Mouse (Mus musculus) T-helper 2 cell (primary cell): ENCODE measurements at regions not wholly inside any gene's neighbourhood (a gene's known extent, or its start where the extent isn't known, plus 50 kb on each side); places are given as distances from the start of the nearest gene placed in this dataset.
"Not testable (repeated sequence)": the region's sequence is repeated elsewhere in the genome, so short reads cannot be mapped to it uniquely, and the experiment has no call there.

Experiments
- in situ Hi-C: fragments of 300-600 bp; cut with MboI, MseI; formaldehyde crosslinking; loops from one replicate; pipeline ENCODE4 v1.15.1; 2025; ENCODE audit warnings: high pct_unique_total_duplicates

GRCm38 (mm10) chr3:21935571-21936261 is 140.7 kb upstream of the Tbl1xr1 start:
- in situ Hi-C loops, result loop anchor here (5.0 kb wide), 3 partner anchors 52 to 257 kb away; partner anchors contain the start of gene Tbl1xr1

GRCm38 (mm10) chr3:21936262-21936603 is 140.2 kb upstream of the Tbl1xr1 start:
- in situ Hi-C loops, result loop anchor here (5.0 kb wide), 3 partner anchors 51 to 256 kb away; partner anchors contain the start of gene Tbl1xr1

DNA sequence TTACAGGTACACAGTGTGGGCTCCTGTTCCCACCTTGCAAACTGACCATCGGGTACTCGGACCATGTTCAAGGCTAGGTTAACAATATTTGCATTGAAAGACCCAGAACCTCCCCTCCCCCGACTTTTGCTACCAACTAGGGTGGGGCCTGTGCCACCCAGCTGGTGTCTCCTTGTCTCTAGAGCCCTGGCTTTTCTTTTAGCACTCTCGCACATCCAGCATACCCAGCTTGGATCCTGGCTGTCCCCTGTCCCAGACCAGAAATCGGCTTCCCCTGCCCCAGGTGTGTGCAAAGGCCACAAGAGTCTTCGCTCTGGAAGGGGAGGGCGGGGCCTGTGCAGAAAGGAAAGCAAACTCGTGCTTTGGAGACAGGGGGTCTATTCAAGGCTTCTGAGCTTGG is 139.8 kb upstream of the Tbl1xr1 start:
- in situ Hi-C loops, result loop anchor here (5.0 kb wide), 3 partner anchors 51 to 256 kb away; partner anchors contain the start of gene Tbl1xr1

DNA sequence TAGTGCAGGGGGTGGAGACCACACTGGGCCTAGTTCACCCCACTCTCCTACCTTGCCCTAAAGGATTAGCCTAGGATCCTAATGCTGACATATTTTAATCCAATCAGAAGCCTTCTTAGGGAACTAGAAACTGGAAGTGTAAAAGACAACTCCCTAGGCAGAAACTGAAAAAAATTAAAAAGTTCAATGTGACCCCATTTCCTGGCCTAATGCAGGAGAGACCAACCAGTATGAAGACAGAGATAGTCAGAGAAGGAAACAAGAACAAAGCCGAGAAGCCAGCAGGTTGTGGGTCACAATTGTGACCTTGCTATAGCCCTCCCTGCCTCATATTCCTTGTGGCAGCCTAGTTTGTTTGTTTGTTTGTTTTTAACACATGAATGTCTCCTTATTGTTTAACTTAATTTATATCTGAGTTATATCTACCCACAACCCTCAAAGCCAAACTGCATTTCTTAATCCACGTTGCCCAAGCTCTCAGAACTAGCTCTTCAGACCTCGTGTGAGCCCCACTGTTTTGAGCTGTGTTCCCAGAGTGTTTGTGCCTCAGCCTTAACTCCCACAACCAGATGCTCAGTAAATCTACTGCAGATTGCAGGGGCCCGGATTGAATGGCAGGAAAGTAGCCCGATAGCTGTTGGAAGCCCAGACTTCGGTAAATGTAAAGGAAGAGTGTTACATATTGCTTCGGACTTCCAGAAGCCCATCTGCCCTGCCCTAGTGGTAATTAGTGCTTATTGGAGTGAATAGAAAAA is 139.0 kb upstream of the Tbl1xr1 start:
- in situ Hi-C loops, result loop anchor here (5.0 kb wide), 3 partner anchors 50 to 255 kb away; partner anchors contain the start of gene Tbl1xr1

DNA sequence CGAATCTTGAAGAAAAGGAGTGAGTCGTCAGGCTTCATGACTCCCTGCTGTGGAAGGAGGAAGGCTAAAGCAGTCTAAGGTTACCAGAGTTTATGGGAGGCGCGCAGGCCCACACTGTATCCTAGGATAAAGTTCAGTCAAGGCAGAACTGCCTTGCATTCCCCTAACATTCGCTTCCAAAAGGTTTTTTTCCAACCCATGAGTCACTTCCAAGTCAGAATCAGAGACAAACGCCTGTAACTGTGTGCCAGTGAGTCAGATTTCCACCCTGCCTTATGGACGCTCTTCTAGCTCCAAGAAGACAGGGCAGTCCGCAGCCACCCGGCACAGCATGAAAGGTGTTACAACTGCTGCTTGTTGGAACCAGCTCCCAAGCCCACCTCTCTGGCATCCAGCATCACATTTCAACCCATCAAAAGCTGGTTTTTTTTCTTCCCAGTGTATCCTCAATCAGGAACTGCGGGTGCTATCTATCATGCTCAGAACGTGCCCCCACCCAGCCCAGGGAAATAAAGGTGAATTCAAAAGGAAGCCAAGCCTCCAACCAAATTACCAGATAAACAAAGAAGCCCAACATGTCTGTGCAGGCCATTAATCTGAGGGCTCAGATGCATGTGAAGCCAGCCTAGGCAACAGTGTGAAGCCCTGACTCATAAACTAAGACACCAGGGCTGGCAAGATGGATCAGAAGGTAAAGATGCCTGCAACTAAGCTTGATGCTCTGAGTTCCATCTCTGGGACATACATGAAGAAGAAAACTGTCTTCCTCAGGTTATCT is 138.2 kb upstream of the Tbl1xr1 start:
- in situ Hi-C loops, result loop anchor here (5.0 kb wide), 3 partner anchors 49 to 254 kb away; partner anchors contain the start of gene Tbl1xr1

- in situ Hi-C loops, result loop anchor here (5.0 kb wide), 3 partner anchors 48 to 253 kb away; partner anchors contain the start of gene Tbl1xr1
These were observed 136.7 kb upstream of the Tbl1xr1 start for GRCm38 (mm10) chr3:21939738-21940137.

DNA sequence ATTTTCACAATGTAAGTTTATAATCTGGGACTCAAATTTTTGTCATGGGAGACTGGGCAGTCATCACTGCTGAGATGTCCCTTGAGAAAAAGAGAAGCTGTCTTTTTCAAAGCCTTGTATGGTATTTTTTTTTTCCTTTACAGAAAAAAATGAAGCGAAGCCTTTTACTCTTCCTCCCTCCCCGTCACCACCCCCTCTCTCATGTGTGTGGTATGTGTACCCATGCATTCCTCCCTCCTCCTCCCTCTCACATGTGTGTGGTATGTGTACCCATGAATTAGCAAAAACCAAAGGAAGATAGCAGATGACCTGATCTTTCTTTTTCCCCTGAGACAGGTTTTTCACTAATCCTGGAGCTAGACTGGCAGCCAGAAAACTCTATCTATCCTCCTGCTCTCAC is 134.9 kb upstream of the Tbl1xr1 start:
- in situ Hi-C loops, result no loop called here

GRCm38 (mm10) chr3:21942912-21943311 is 133.5 kb upstream of the Tbl1xr1 start:
- in situ Hi-C loops, result no loop called here

- in situ Hi-C loops, result no loop called here
These were observed 130.7 kb upstream of the Tbl1xr1 start for GRCm38 (mm10) chr3:21945775-21946174.

GRCm38 (mm10) chr3:21947320-21948073 is 129.0 kb upstream of the Tbl1xr1 start:
- in situ Hi-C loops, result no loop called here

- in situ Hi-C loops, result no loop called here
These were observed 128.3 kb upstream of the Tbl1xr1 start for GRCm38 (mm10) chr3:21948074-21948659.

DNA sequence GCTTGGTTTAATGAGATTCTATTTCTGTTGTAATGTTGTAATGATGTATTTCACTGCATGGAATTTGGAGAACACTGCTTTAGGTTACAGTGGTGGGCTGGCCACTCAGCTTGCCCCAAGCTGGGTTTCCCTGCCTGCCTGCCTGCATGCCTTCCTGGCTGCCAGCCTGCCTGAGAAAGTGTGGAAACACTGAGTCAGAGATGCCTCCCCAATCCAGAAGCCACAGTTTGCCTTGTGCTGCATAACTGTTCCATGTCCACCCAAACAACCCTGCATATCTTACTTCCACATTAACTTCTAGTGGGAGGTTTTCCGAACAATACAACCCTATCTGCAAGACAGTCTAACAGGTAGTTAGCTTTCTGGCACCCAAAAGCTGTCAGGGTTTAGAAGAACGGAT is 127.0 kb upstream of the Tbl1xr1 start:
- in situ Hi-C loops, result no loop called here

GRCm38 (mm10) chr3:21950571-21950970 is 125.9 kb upstream of the Tbl1xr1 start:
- in situ Hi-C loops, result no loop called here

- in situ Hi-C loops, result no loop called here
These were observed 124.8 kb upstream of the Tbl1xr1 start for GRCm38 (mm10) chr3:21951446-21952285.

DNA sequence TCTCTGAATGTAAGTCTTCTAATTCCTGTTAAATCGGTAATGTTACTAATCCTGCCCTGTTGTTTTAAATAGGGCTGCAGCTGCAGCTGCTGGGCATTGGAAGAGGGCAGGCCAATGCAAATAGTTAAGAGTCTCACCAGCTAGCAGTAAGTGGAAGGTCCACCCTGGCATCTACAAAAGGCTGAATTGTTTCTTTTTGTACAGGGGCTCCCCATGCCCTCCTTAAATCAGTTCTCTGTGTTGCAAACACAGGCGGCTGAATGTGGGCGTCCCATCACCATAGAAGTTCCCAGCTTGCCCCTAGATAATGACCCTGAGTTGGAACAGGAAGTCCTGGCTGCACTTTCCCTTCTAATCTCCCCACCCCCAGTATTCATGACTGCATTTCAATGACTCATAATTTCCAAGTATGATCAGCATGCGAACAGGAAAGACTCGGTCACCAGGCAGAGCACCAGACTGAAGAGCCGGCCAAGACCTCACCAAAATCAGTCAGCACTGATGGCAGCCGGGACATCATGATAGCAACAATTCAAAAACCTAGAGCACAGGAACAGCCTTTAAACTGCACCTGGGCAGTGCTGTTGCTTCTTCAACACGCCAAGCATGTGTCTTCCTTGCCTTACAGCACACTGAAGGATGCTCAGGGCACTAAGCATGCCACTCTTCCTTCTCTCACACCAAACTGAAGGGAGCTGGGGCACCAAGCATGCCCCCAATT is 123.6 kb upstream of the Tbl1xr1 start:
- in situ Hi-C loops, result no loop called here

- in situ Hi-C loops, result no loop called here
These were observed 123.0 kb upstream of the Tbl1xr1 start for GRCm38 (mm10) chr3:21953416-21953810.

GRCm38 (mm10) chr3:21955681-21956080 is 120.8 kb upstream of the Tbl1xr1 start:
- in situ Hi-C loops, result no loop called here

GRCm38 (mm10) chr3:21957105-21957504 is 119.3 kb upstream of the Tbl1xr1 start:
- in situ Hi-C loops, result not testable (repeated sequence)

- in situ Hi-C loops, result no loop called here
These were observed 117.7 kb upstream of the Tbl1xr1 start for GRCm38 (mm10) chr3:21958595-21959286.
